Mouse (Mus musculus) neural tube, embryonic 14.5 days (tissue): ENCODE measurements around the gene Cebpz. TPM values are rescaled to one million over a fixed set of nuclear protein-coding genes. Genes with fewer than 3 reads are reported as not detected.

Source experiments
- ATAC-seq: fragments of 200-750 bp; cut with Nextera tagmentation; 2 replicates; pipeline ENCODE4 v1.8.0; 2017; ENCODE audit warnings: low read depth, mild to moderate bottlenecking, moderate TSS enrichment, moderate library complexity
- H3K27ac ChIP-seq: fragments of 300-500 bp; sonication (generic); 2 replicates; pipeline ENCODE4 v1.5.1; 2014; ENCODE audit warnings: low read depth, mild to moderate bottlenecking, control low read depth, low read length, moderate library complexity, mixed read lengths
- H3K27me3 ChIP-seq: fragments of 300-500 bp; sonication (generic); 2 replicates; pipeline ENCODE4 v1.6.1; 2014; ENCODE audit warnings: low read length; ENCODE audit not compliant: control insufficient read depth, insufficient read depth
- H3K36me3 ChIP-seq: fragments of 300-500 bp; sonication (generic); 2 replicates; pipeline ENCODE4 v1.6.1; 2014; ENCODE audit warnings: low read length, mixed read lengths; ENCODE audit not compliant: control insufficient read depth, insufficient read depth
- H3K4me1 ChIP-seq: fragments of 300-500 bp; sonication (generic); 2 replicates; pipeline ENCODE4 v1.6.1; 2014; ENCODE audit warnings: low read length; ENCODE audit not compliant: control insufficient read depth, insufficient read depth
- H3K4me2 ChIP-seq: fragments of 300-500 bp; sonication (generic); 2 replicates; pipeline ENCODE4 v1.6.1; 2014; ENCODE audit warnings: mild to moderate bottlenecking, low read depth, low read length, control low read depth
- H3K4me3 ChIP-seq: fragments of 300-500 bp; sonication (generic); 2 replicates; pipeline ENCODE4 v1.5.1; 2014; ENCODE audit warnings: low read depth, low read length, control low read depth, mixed read lengths
- H3K9ac ChIP-seq: fragments of 300-500 bp; sonication (generic); replicated peaks from 2 replicates; pipeline ENCODE4 v1.6.1; 2014; ENCODE audit warnings: low read depth, mild to moderate bottlenecking, control low read depth, low read length, mixed read lengths
- H3K9me3 ChIP-seq: fragments of 300-500 bp; sonication (generic); 2 replicates; pipeline ENCODE4 v1.6.1; 2016; ENCODE audit warnings: low read length; ENCODE audit not compliant: control insufficient read depth
- WGBS: fragments of 180-500 bp; shearing (Covaris S2); extraction: QIAGEN DNeasy Blood & Tissue Kit; methylation state at CpG from one replicate; pipeline ENCODE4 v1.1.7; 2014; 5-methylcytosine and 5-hydroxymethylcytosine counted together
- polyA plus RNA-seq: library from polyadenylated mRNA; unstranded; fragments of >200 nt; fragmentation: Nextera tagmentation; extraction: Ambion mirVana; gene quantifications from 2 replicates; pipeline ENCODE4 v1.2.1, GENCODE M21; 2014

Cebpz gene
- polyA plus RNA-seq, 1 experiment from 2014 or later, result 45.3 TPM

GRCm38 (mm10) chr17:78888554-78888953 lies 48.3 kb downstream of the Cebpz start:
- Histone ChIP-seq H3K9ac (no peak overlapping the region), H3K4me1 (no peaks in the 10 kb centered on the region), H3K4me3 (no peak overlapping the region), H3K4me2 (no peak overlapping the region), H3K27ac (no peak overlapping the region), H3K27me3 (no peaks in the 10 kb centered on the region), H3K9me3 (no peaks in the 10 kb centered on the region), H3K36me3 (no peaks in the 10 kb centered on the region)
- 85% methylated on average over 4 of the region's 4 CpGs for WGBS
- ATAC-seq, result no peak

DNA sequence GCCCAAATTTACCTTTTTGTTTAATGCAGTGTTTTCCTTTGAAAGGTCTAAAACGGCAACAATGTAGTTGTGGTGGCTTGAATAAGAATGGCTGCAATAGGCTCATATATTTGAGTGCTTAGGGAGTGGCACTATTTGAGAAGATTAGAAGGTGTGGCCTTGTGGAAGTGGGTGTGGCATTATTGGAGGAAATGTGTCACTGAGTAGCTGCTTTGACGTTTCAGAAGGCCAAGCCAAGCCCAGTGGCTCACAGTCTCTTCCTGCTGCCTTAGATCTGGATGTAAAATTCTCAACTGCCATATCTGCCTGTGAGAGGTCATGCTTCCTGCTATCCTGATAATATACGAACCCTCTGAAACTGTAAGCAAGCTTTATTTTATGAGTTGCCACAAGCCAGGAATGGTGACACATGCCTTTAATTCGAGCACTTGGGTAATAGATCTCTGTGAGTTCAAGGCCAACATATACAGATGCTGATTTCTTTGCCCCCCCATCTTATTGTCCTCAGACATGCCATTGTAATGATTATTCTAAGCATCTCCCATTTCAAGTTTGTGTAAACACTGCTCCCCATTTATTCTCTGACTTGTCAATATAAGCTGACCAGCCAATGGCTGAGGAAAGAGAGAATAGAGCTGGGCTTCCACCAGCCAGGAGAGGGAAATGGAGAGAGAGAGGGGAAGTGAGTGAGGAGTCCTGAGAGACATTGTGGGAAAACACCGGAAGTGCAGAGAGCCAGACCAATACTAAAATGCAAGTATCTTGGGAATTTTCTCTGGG lies 51.4 kb downstream of the Cebpz start:
- H3K9ac ChIP-seq, result no peak overlapping the region

GRCm38 (mm10) chr17:78883291-78883690 lies 53.6 kb downstream of the Cebpz start:
- Histone ChIP-seq H3K9ac (no peak overlapping the region), H3K27ac (no peak overlapping the region), H3K4me1 (no peaks in the 10 kb centered on the region), H3K9me3 (no peaks in the 10 kb centered on the region), H3K4me3 (no peak overlapping the region), H3K36me3 (no peaks in the 10 kb centered on the region), H3K27me3 (no peaks in the 10 kb centered on the region), H3K4me2 (no peak overlapping the region)
- 94% methylated on average over 4 of the region's 4 CpGs for WGBS
- ATAC-seq, result no peak

More for the DNA sequence above, 51.4 kb downstream of the Cebpz start:
- H3K27me3 ChIP-seq, result no peaks in the 10 kb centered on the region
- H3K9me3 ChIP-seq, result no peaks in the 10 kb centered on the region
- no peaks in the 10 kb centered on the region for H3K36me3 ChIP-seq
- no peak for ATAC-seq
- no peak overlapping the region for H3K27ac ChIP-seq
- H3K4me1 ChIP-seq, result no peaks in the 10 kb centered on the region
- H3K4me3 ChIP-seq, result no peak overlapping the region
- 86% methylated on average over 5 of the region's 5 CpGs for WGBS
- no peak overlapping the region for H3K4me2 ChIP-seq

- H3K9me3 ChIP-seq, result no peaks in the 10 kb centered on the region
- no peaks in the 10 kb centered on the region for H3K27me3 ChIP-seq
- peak within 1 kb of the TSS; percentile 66 for H3K4me2 ChIP-seq
- no peaks in the 10 kb centered on the region for H3K4me1 ChIP-seq
- ATAC-seq, result peak; percentile 91
- peak within 1 kb of the TSS; percentile 47; the same call in 1 of the 2 replicates for H3K9ac ChIP-seq
- 3% methylated on average over 28 of the region's 28 CpGs for WGBS
- H3K36me3 ChIP-seq, result no peaks in the 10 kb centered on the region
- peak within 1 kb of the TSS; percentile 22; the same call in 1 of the 2 replicates for H3K27ac ChIP-seq
- peak within 1 kb of the TSS; percentile 36 for H3K4me3 ChIP-seq
Measured at GRCm38 (mm10) chr17:78882401-78883112, 54.3 kb downstream of the Cebpz start, which contains the start of gene Eif2ak2. Eif2ak2 (minus strand) TSS chr17:78882573.

DNA sequence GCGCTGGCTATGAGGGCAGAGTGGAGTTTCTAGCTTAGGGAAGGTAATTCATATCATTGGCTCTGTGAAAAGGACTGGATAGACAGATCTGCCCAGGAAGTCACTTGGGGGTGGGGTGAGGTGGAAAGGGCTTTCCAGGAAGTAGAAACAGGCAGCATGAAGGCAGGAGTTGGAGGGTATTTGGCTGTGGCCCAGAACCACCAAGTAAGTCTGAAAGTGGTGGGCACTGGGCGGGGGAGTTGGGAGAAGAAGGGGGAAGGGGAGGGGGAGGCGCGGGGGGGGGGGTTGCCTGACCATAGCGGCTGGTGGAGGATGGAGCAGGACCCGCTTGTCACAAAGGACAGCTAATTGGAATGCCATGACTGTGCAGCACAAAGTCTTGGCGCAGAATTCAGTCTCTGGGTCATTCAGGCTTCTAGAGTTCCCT lies 55.0 kb downstream of the Cebpz start:
- Histone ChIP-seq H3K9me3 (no peaks in the 10 kb centered on the region), H3K4me3 (peak overlapping the region; percentile 36), H3K36me3 (no peaks in the 10 kb centered on the region), H3K4me2 (peak overlapping the region; percentile 66), H3K27ac (0 out of 2 replicates have a peak overlapping the region, but pooled peaks have one; percentile 22), H3K4me1 (no peaks in the 10 kb centered on the region), H3K9ac (peak overlapping the region; percentile 47; the same call in 1 of the 2 replicates), H3K27me3 (no peaks in the 10 kb centered on the region)
- ATAC-seq, result peak; percentile 74
- WGBS, result 17% methylated on average over 5 of the region's 7 CpGs

DNA sequence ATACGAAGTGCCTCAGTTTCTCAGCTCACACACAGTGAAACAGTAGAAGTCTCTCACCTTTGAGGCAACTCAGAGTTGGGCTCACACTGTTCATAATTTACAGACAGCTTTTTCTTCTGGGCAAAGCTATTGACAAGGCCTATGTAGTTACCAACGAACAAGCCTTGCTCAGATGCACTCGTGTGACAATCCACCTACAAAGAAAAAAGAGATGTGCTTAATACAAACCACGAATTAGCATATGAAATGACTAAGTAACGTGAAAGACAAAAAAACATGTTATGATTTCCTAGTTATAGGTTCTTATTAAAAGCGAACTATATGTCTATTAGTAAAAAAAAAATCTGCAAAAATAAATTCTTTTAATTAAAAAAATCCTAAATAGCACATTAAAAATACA lies 63.0 kb downstream of the Cebpz start:
- Histone ChIP-seq H3K9ac (no peak overlapping the region), H3K27me3 (no peaks in the 10 kb centered on the region), H3K4me1 (no peaks in the 10 kb centered on the region), H3K4me3 (no peak overlapping the region), H3K36me3 (no peaks in the 10 kb centered on the region), H3K27ac (no peak overlapping the region), H3K4me2 (no peak overlapping the region), H3K9me3 (no peaks in the 10 kb centered on the region)
- ATAC-seq, result no peak
- 90% methylated on average over 6 of the region's 6 CpGs for WGBS

Other genes starting within 250 kb of the Cebpz start
- gene Strn, start 199.9 kb downstream of the Cebpz start, polyA plus RNA-seq, result 7.6 and 9.0 TPM in 2 replicates
- gene Heatr5b, start 101.7 kb downstream of the Cebpz start, polyA plus RNA-seq, result 19.4 and 25.3 TPM in 2 replicates
- gene Gpatch11, start 101.5 kb downstream of the Cebpz start, polyA plus RNA-seq, result 54.1 and 56.5 TPM in 2 replicates
- gene Eif2ak2, start 54.5 kb downstream of the Cebpz start, polyA plus RNA-seq, result 1.3 and 2.8 TPM in 2 replicates
- not detected in 2 replicates for gene Sult6b1, start 30.1 kb downstream of the Cebpz start, polyA plus RNA-seq
- 114 and 118 TPM in 2 replicates for gene Cebpzos, start 20.6 kb downstream of the Cebpz start, polyA plus RNA-seq
- gene Ndufaf7, start 70 bp upstream of the Cebpz start, polyA plus RNA-seq, result 62.5 and 68.8 TPM in 2 replicates
- 9.2 and 16.1 TPM in 2 replicates for gene Prkd3, start 83.8 kb upstream of the Cebpz start, polyA plus RNA-seq
- gene Qpct, start 114.8 kb upstream of the Cebpz start, polyA plus RNA-seq, result 19.6 and 26.2 TPM in 2 replicates